Mouse (Mus musculus) heart, adult 2 months (tissue): Measurements from ENCODE around the gene Dgkg. TPM values are rescaled to one million over a fixed set of nuclear protein-coding genes. Genes with fewer than 3 reads are reported as not detected.

ENCODE experiments used
- DNase-seq, 2 experiments: peaks; one replicate each; pipeline ENCODE4 v3.0.0; 2021
- H3K27ac ChIP-seq: fragments of 200-600 bp; 2 replicates; pipeline ENCODE4 v1.8.1; 2022
- H3K27me3 ChIP-seq: fragments of 200-500 bp; 2 replicates; pipeline ENCODE4 v1.6.1; 2012; ENCODE audit warnings: mild to moderate bottlenecking, low read length, inconsistent platforms, mixed read lengths; ENCODE audit not compliant: control insufficient read depth, insufficient read depth
- H3K36me3 ChIP-seq: fragments of 200-500 bp; 2 replicates; pipeline ENCODE4 v1.6.1; 2012; ENCODE audit warnings: low read length, inconsistent platforms; ENCODE audit not compliant: control insufficient read depth, insufficient read depth
- H3K4me1 ChIP-seq: fragments of 200-500 bp; 2 replicates; pipeline ENCODE4 v1.6.1; 2011; ENCODE audit warnings: low read length; ENCODE audit not compliant: control insufficient read depth, insufficient read depth
- H3K4me3 ChIP-seq: fragments of 200-600 bp; 2 replicates; pipeline ENCODE4 v1.8.1; 2022
- H3K79me2 ChIP-seq: fragments of 200-500 bp; replicated peaks from 2 replicates; pipeline ENCODE4 v1.6.1; 2012; ENCODE audit warnings: mild to moderate bottlenecking, inconsistent platforms, low read length, moderate library complexity, mixed read lengths; ENCODE audit not compliant: control insufficient read depth, insufficient read depth
- H3K9ac ChIP-seq: fragments of 200-500 bp; 2 replicates; pipeline ENCODE4 v1.6.1; 2012; ENCODE audit warnings: low read depth, mild to moderate bottlenecking, control low read depth, inconsistent platforms, low read length, mixed read lengths
- CTCF ChIP-seq: fragments of 200-600 bp; IDR thresholded peaks from 2 replicates; pipeline ENCODE4 v1.8.1; 2022; ENCODE audit warnings: antibody characterized with exemption, mild to moderate bottlenecking, moderate library complexity
- EP300 ChIP-seq: fragments of 200-500 bp; IDR thresholded peaks from 2 replicates; pipeline ENCODE4 v1.6.1; 2011; ENCODE audit warnings: low read depth, low read length, control low read depth; ENCODE audit not compliant: insufficient read depth
- POLR2A ChIP-seq: fragments of 200-500 bp; IDR thresholded peaks from 2 replicates; pipeline ENCODE4 v1.6.1; 2011; ENCODE audit warnings: mild to moderate bottlenecking, low read depth, low read length, control low read depth; ENCODE audit not compliant: insufficient read depth
- WGBS: fragments of 180-500 bp; shearing (Covaris S2); methylation state at CpG from one replicate; pipeline ENCODE4 v1.1.7; 2018; 5-methylcytosine and 5-hydroxymethylcytosine counted together
- intact Hi-C: fragments of 180-260 bp; cut with DNase I; formaldehyde crosslinking; loops from one replicate; pipeline ENCODE4 v1.15.1; 2025
- polyA plus RNA-seq: library from polyadenylated mRNA; depleted of rRNA; stranded (reverse); fragments of >200 nt; gene quantifications from 2 replicates; pipeline ENCODE4 v1.2.3, GENCODE M21; 2012
- total RNA-seq, 2 experiments: library from RNA; stranded (reverse); gene quantifications; 2 replicates each; pipeline ENCODE4 v1.2.3; 2021

Gene Dgkg
- total and polyA plus RNA-seq, 3 experiments, result 0.25 to 0.96 (median 0.39) TPM

GRCm38 (mm10) chr16:22533087-22533486, 123.9 kb downstream of the Dgkg start:
- H3K27me3 ChIP-seq, result no peaks in the 10 kb centered on the region
- H3K4me1 ChIP-seq, result peaks cover 1% of the 10 kb centered on the region; the same call in 1 of the 2 replicates
- DNase-seq, result no peak
- H3K9ac ChIP-seq, result no peak overlapping the region
- no peaks in the 10 kb centered on the region for H3K79me2 ChIP-seq
- 87% methylated on average over 3 of the region's 3 CpGs for WGBS
- H3K27ac ChIP-seq, result no peak overlapping the region
- TF ChIP-seq CTCF (no peak), EP300 (no peak), POLR2A (no peak)
- no peaks in the 10 kb centered on the region for H3K36me3 ChIP-seq
- intact Hi-C loops, result no loop called here
- no peak overlapping the region for H3K4me3 ChIP-seq

GRCm38 (mm10) chr16:22531834-22532233, 125.2 kb downstream of the Dgkg start:
- WGBS, result 61% methylated on average over 6 of the region's 6 CpGs
- peak; percentile 59 to 64 for DNase-seq
- intact Hi-C loops, result no loop called here

DNA sequence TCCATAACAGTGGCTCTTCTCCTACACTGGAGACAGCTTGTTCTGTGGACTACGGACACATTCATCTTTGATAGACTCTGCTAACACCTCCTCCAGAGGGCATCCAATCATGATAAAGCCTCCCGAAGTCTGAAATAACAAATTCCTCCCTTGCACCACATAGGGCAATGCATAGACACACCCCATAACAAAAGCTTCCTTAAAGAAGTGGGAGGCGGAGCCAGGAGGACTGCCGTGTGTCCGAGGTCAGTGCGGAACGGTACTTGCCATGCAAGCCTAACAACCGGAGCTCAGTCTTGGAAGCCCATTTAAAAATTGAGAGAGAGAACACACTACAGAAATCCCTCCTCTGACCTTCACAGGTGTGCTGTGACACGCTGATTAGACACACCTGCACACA, 126.0 kb downstream of the Dgkg start:
- no peak overlapping the region for H3K9ac ChIP-seq
- peaks cover 5% of the 10 kb centered on the region for H3K4me1 ChIP-seq
- 71% methylated on average over 9 of the region's 9 CpGs for WGBS
- no peak overlapping the region for H3K4me3 ChIP-seq
- H3K36me3 ChIP-seq, result peaks cover 2% of the 10 kb centered on the region; the same call in 1 of the 2 replicates
- intact Hi-C loops, result no loop called here
- H3K27me3 ChIP-seq, result no peaks in the 10 kb centered on the region
- TF ChIP-seq CTCF (no peak), EP300 (no peak), POLR2A (no peak)
- DNase-seq, result no peak
- no peak overlapping the region for H3K27ac ChIP-seq
- no peaks in the 10 kb centered on the region for H3K79me2 ChIP-seq

More at GRCm38 (mm10) chr16:22531834-22532233, 125.2 kb downstream of the Dgkg start:
- Histone ChIP-seq H3K27me3 (no peaks in the 10 kb centered on the region), H3K36me3 (no peaks in the 10 kb centered on the region), H3K9ac (no peak overlapping the region), H3K4me3 (no peak overlapping the region), H3K27ac (no peak overlapping the region), H3K79me2 (no peaks in the 10 kb centered on the region), H3K4me1 (peaks cover 3% of the 10 kb centered on the region)
- no peak for TF ChIP-seq EP300
- TF ChIP-seq POLR2A, result no peak
- no peak for TF ChIP-seq CTCF

DNA sequence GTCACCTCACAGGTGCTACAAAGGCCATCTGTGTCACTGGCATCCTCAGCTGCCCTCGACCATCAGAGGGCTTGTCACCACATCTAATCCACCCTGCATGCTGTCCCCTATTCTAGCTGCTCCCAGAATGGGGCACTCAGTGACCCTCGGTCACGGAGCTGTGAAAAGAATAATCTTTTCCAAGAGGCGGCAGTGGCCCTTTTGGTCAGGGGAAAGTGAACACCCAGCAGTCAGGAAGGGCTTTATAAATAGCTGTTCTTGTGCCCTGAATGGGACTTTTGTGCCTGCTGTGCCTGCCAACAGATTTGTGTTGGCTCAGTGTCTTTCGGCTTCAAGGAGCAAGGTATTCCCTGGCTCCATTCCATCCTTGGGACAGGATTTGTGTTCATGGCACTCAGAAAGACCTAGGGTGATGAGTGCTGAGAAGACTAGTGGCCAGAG, 129.5 kb downstream of the Dgkg start:
- H3K27me3 ChIP-seq, result no peaks in the 10 kb centered on the region
- peaks cover 2% of the 10 kb centered on the region; the same call in 1 of the 2 replicates for H3K36me3 ChIP-seq
- peaks cover 5% of the 10 kb centered on the region for H3K4me1 ChIP-seq
- WGBS, result 50% methylated on average over 5 of the region's 5 CpGs
- TF ChIP-seq CTCF, result no peak
- peak; percentile 94 for TF ChIP-seq EP300
- peak in 1 of 2 experiments; percentile 75 for DNase-seq
- H3K79me2 ChIP-seq, result no peaks in the 10 kb centered on the region
- no peak overlapping the region for H3K4me3 ChIP-seq
- no peak overlapping the region for H3K9ac ChIP-seq
- H3K27ac ChIP-seq, result peak overlapping the region; percentile 75
- intact Hi-C loops, result no loop called here

- intact Hi-C loops, result no loop called here
- H3K4me3 ChIP-seq, result no peak overlapping the region
- H3K36me3 ChIP-seq, result peaks cover 2% of the 10 kb centered on the region; the same call in 1 of the 2 replicates
- TF ChIP-seq EP300 (no peak), CTCF (peak; percentile 35)
- WGBS, result 70% methylated on average over 4 of the region's 4 CpGs
- peak overlapping the region; percentile 75 for H3K27ac ChIP-seq
- H3K27me3 ChIP-seq, result no peaks in the 10 kb centered on the region
- no peak for DNase-seq
- H3K9ac ChIP-seq, result no peak overlapping the region
- H3K4me1 ChIP-seq, result peaks cover 4% of the 10 kb centered on the region
- no peaks in the 10 kb centered on the region for H3K79me2 ChIP-seq
These were observed 130.6 kb downstream of the Dgkg start for GRCm38 (mm10) chr16:22526386-22526785.

GRCm38 (mm10) chr16:22517431-22518384, 139.3 kb downstream of the Dgkg start:
- intact Hi-C loops, result no loop called here
- H3K79me2 ChIP-seq, result no peaks in the 10 kb centered on the region
- peak; percentile 71 to 79 for DNase-seq
- H3K4me3 ChIP-seq, result no peak overlapping the region
- H3K4me1 ChIP-seq, result peaks cover 5% of the 10 kb centered on the region
- H3K27ac ChIP-seq, result no peak overlapping the region
- H3K27me3 ChIP-seq, result no peaks in the 10 kb centered on the region
- H3K36me3 ChIP-seq, result no peaks in the 10 kb centered on the region
- 20% methylated on average over 20 of the region's 20 CpGs for WGBS
- no peak overlapping the region for H3K9ac ChIP-seq
- TF ChIP-seq EP300 (0 out of 2 replicates have a peak, but pooled peaks have one; percentile 24), CTCF (no peak)
